In genomic region chr15:86814808-86815421, GRCm38 (mm10) we compare ENCODE assay signal across 19 mouse cellular contexts.
DNase-seq lines count a peak whose midpoint lies in the region; ATAC-seq lines count a peak whose summit lies in the region.
"Had no signal": no experiment of that assay in that cellular context is flagged by ENCODE, and none has a peak within 500 bp of the region (broad histone marks: within the 10 kb centered on the region; RNA-seq: fewer than 3 reads in every experiment).

No protein-coding gene starts in this region.

- intact Hi-C loops in left cerebral cortex, postnatal 4 days (cut with DNase I): no loop called here

- DNase-seq in layer of hippocampus, adult 11-12 months (ENCODE audit: low spot score): peak; percentile 45
- no peak for DNase-seq in layer of hippocampus, adult 9-10 months (ENCODE audit: low spot score)
- peak; percentile 72 for DNase-seq in retina, postnatal 1 day
- DNase-seq in retina, embryonic 14.5 days (ENCODE audit: low spot score): no peak
- DNase-seq in layer of hippocampus, adult 9-11 months: peak; percentile 79
- no peak for DNase-seq in left cerebral cortex, postnatal 4 days
- DNase-seq: adrenal gland, adult 8-10 months; cerebellum, adult 8-10 months; cerebellum, postnatal 36 days; gastrocnemius, postnatal 36 days; heart, postnatal 36 days; kidney, adult 8-10 months; kidney, postnatal 10 days; liver, embryonic 13.5 days; thymus, postnatal 14 days had no signal

- ATAC-seq in inflammation-experienced regulatory T-cells, adult 6 months: no peak
- ATAC-seq: activated CD4-positive, CD25-positive, alpha-beta regulatory T cell, adult 4 months; intestine, embryonic 15.5 days; midbrain, embryonic 13.5 days had no signal

Comparison
In these comparisons a context has a peak if more than half of its experiments do, and no peak if none do; other contexts are left out.
1. DNase-seq: peak in layer of hippocampus, adult 11-12 months (single experiment), retina, postnatal 1 day (single experiment) and layer of hippocampus, adult 9-11 months (single experiment); none in layer of hippocampus, adult 9-10 months (single experiment), retina, embryonic 14.5 days (single experiment) and left cerebral cortex, postnatal 4 days (single experiment).